Mouse (Mus musculus): Measurements from ENCODE around the gene Lrrfip2. TPM values are rescaled to one million over a fixed set of nuclear protein-coding genes. Genes with fewer than 3 reads are reported as not detected.

Lrrfip2 gene
- total and polyA plus RNA-seq, 2 experiments = 9.7 to 37.8 TPM

DNA sequence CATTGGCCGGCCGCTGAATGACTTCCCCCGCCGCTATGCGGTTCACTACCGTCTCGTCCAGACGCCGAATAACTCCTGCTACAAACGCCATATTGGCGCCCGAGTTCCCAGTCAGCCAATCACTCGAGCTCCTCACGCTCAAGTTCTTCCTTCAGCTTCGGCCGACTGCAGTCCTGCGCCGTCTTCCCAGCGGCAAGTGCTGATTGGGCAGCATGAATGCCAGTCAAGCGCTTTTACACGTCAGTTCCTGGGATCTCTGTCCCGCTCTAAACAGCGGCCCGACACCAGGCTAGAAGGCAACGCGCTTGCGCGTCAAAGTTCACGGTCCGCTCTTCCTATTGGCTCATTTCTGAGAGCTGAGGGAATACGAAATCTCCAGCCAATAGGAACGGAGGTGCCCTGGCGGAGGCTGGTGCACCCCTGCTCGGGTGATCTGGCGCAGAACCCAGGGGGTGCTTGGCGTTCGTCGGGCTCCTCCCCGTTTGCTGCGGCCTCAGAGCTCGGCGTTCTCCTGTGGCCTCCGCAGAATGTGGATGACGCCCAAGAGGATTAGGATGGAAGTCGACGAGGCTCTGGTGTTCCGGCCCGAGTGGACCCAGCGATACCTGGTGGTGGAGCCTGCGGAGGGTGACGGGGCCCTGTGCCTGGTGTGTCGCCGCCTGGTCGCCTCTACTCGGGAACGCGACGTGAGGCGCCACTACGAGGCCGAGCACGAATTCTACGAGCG lies 154.2 kb downstream of the Lrrfip2 start, which contains the start of the genes Mlh1 and Epm2aip1:
TSS of gene Mlh1 (minus strand) at position 358 of the 727 bp plus-strand sequence.
TSS of gene Epm2aip1 (plus strand) at position 496 of the 727 bp plus-strand sequence.
- peak within 1 kb of the TSS; percentile 91 for H3K9ac ChIP-seq (ENCODE audit: low read depth, low read length)
- TF ChIP-seq POLR2A (IDR thresholded peaks at IDR 0.05; ENCODE audit: extremely low read depth, insufficient read depth, low read length) = peak; percentile 97
- no peak for TF ChIP-seq CTCF (IDR thresholded peaks at IDR 0.05; ENCODE audit: low read depth, low read length)
- peaks cover 7% of the 10 kb centered on the region; the same call in 1 of the 2 replicates for H3K79me2 ChIP-seq (ENCODE audit: control insufficient read depth, insufficient read depth, low read length)
- peaks cover 8% of the 10 kb centered on the region; the same call in 1 of the 2 replicates for H3K36me3 ChIP-seq (ENCODE audit: control insufficient read depth, insufficient read depth, low read length)
- H3K27me3 ChIP-seq (ENCODE audit: control insufficient read depth, insufficient read depth, low read length) = no peaks in the 10 kb centered on the region
- H3K4me1 ChIP-seq (ENCODE audit: control insufficient read depth, insufficient read depth, low read length) = peaks cover 12% of the 10 kb centered on the region
- H3K27ac ChIP-seq (replicated peaks; ENCODE audit: insufficient read depth, low read depth, low read length) = peak within 1 kb of the TSS; percentile 88
- H3K4me3 ChIP-seq (ENCODE audit: insufficient read depth, low read depth, low read length) = peak within 1 kb of the TSS; percentile 82
- peak; percentile 100 for DNase-seq (ENCODE audit: extremely low read depth, low read depth, low spot score)
- WGBS = under 1% methylated on average over 64 of the region's 64 CpGs

DNA sequence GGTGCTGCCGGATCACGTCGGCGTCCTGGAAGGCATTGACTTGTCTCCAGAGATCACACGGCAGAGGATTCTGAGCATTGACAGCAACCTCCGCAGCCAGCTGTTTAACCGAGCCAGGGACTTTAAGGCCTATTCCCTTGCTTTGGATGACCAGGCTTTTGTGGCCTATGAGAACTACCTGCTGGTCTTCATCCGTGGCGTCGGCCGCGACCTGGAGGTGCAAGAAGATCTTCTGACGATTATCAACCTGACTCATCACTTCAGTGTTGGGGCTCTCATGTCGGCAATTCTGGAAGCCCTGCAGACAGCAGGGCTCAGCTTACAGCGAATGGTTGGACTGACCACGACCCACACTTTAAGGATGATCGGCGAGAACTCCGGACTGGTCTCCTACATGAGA lies 155.0 kb downstream of the Lrrfip2 start:
- peak overlapping the region; percentile 75 for H3K4me3 ChIP-seq (ENCODE audit: insufficient read depth, low read depth, low read length)
- H3K36me3 ChIP-seq (ENCODE audit: control insufficient read depth, insufficient read depth, low read length) = peaks cover 4% of the 10 kb centered on the region; the same call in 1 of the 2 replicates
- peak; percentile 65 for DNase-seq (ENCODE audit: extremely low read depth, low read depth, low spot score)
- peaks cover 12% of the 10 kb centered on the region for H3K4me1 ChIP-seq (ENCODE audit: control insufficient read depth, insufficient read depth, low read length)
- no peak for TF ChIP-seq POLR2A (IDR thresholded peaks at IDR 0.05; ENCODE audit: extremely low read depth, insufficient read depth, low read length)
- TF ChIP-seq CTCF (IDR thresholded peaks at IDR 0.05; ENCODE audit: low read depth, low read length) = no peak
- 2% methylated on average over 19 of the region's 19 CpGs for WGBS
- peak overlapping the region; percentile 91 for H3K9ac ChIP-seq (ENCODE audit: low read depth, low read length)
- H3K27me3 ChIP-seq (ENCODE audit: control insufficient read depth, insufficient read depth, low read length) = no peaks in the 10 kb centered on the region
- peaks cover 7% of the 10 kb centered on the region; the same call in 1 of the 2 replicates for H3K79me2 ChIP-seq (ENCODE audit: control insufficient read depth, insufficient read depth, low read length)
- peak overlapping the region; percentile 88 for H3K27ac ChIP-seq (replicated peaks; ENCODE audit: insufficient read depth, low read depth, low read length)

DNA sequence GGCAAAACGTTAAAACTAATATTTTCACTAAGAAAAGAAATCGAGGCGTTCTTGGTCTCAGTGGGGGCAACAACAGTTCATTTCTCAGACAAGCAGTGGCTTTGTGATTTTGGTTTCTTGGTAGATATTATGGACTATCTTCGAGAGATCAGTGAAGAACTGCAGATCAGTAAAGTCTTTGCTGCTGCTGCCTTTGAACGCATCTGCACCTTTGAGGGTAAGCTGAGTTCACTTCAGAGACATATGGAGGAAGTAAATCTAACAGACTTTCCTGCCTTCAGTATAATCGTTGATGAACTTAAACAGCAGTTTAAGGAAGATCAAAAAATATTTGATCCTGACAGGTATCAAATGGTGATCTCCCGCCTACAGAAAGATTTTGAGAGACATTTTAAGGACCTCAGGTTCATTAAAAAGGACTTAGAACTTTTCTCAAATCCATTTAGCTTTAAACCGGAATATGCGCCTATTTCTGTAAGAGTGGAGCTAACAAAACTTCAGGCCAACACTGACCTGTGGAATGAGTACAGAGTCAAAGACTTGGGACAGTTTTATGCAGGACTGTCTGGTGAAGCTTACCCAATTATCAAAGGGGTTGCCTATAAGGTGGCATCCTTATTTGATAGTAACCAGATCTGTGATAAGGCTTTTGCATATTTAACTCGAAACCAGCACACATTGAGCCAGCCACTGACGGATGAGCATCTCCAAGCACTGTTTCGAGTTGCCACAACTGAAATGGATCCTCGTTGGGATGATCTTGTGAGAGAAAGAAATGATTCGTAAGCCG lies 155.8 kb downstream of the Lrrfip2 start:
- Histone ChIP-seq H3K79me2 (ENCODE audit: control insufficient read depth, insufficient read depth, low read length) (peaks cover 7% of the 10 kb centered on the region; the same call in 1 of the 2 replicates), H3K36me3 (ENCODE audit: control insufficient read depth, insufficient read depth, low read length) (peaks cover 9% of the 10 kb centered on the region), H3K27ac (replicated peaks; ENCODE audit: insufficient read depth, low read depth, low read length) (no peak overlapping the region), H3K4me1 (ENCODE audit: control insufficient read depth, insufficient read depth, low read length) (peaks cover 12% of the 10 kb centered on the region), H3K27me3 (ENCODE audit: control insufficient read depth, insufficient read depth, low read length) (no peaks in the 10 kb centered on the region), H3K9ac (ENCODE audit: low read depth, low read length) (peak overlapping the region; percentile 91), H3K4me3 (ENCODE audit: insufficient read depth, low read depth, low read length) (peak overlapping the region; percentile 75)
- 24% methylated on average over 15 of the region's 15 CpGs for WGBS
- DNase-seq (ENCODE audit: extremely low read depth, low read depth, low spot score) = peak; percentile 61
- TF ChIP-seq CTCF (IDR thresholded peaks at IDR 0.05; ENCODE audit: low read depth, low read length) (no peak), POLR2A (IDR thresholded peaks at IDR 0.05; ENCODE audit: extremely low read depth, insufficient read depth, low read length) (no peak)

DNA sequence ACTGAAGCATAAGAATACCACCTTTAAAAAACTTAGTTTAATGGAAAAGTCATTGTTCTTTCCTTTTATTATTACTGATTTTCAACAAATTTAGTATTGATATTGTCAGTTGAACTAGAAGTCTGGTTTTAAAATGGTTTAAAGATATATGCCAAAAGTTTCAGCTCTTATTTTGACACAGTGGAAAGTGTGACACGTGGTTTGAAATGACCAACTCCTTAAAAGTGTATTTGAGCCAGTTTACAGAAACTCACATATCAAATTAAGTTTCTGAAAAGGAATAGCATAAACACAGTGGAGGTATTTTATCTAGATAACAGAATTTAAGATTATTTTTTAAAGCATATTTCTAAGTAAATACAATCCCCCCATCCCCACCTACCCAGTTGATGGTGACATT lies 156.6 kb downstream of the Lrrfip2 start:
- H3K36me3 ChIP-seq (ENCODE audit: control insufficient read depth, insufficient read depth, low read length) = peaks cover 15% of the 10 kb centered on the region
- H3K27ac ChIP-seq (replicated peaks; ENCODE audit: insufficient read depth, low read depth, low read length) = no peak overlapping the region
- H3K79me2 ChIP-seq (ENCODE audit: control insufficient read depth, insufficient read depth, low read length) = peaks cover 7% of the 10 kb centered on the region; the same call in 1 of the 2 replicates
- DNase-seq (ENCODE audit: extremely low read depth, low read depth, low spot score) = no peak
- peaks cover 12% of the 10 kb centered on the region for H3K4me1 ChIP-seq (ENCODE audit: control insufficient read depth, insufficient read depth, low read length)
- WGBS = 30% methylated on average over 1 of the region's 1 CpGs
- no peak overlapping the region for H3K4me3 ChIP-seq (ENCODE audit: insufficient read depth, low read depth, low read length)
- no peak overlapping the region for H3K9ac ChIP-seq (ENCODE audit: low read depth, low read length)
- TF ChIP-seq CTCF (IDR thresholded peaks at IDR 0.05; ENCODE audit: low read depth, low read length) (no peak), POLR2A (IDR thresholded peaks at IDR 0.05; ENCODE audit: extremely low read depth, insufficient read depth, low read length) (no peak)
- H3K27me3 ChIP-seq (ENCODE audit: control insufficient read depth, insufficient read depth, low read length) = no peaks in the 10 kb centered on the region

DNA sequence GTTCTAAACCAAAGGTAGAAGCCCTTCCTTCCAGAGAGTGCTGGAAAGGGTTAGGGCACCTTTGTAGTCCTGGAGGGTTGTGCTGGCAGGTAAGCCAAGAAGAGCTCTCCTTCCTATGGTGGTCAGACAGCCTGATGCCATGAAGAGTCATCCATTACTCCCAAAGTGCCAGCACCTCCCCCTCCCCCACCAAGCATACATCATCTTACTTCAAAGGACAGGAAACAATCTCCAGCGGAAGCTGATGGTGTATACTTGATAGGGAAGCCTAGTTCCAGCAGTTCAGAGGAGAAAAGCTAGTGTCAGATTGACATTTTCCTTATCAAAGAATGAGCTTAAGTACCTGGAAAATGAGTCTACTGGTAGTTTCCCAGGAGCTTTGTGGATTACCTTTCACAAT lies 157.8 kb downstream of the Lrrfip2 start:
- no peak overlapping the region for H3K9ac ChIP-seq (ENCODE audit: low read depth, low read length)

More for the DNA sequence above, 157.8 kb downstream of the Lrrfip2 start:
- no peak overlapping the region for H3K4me3 ChIP-seq (ENCODE audit: insufficient read depth, low read depth, low read length)
- no peak for TF ChIP-seq POLR2A (IDR thresholded peaks at IDR 0.05; ENCODE audit: extremely low read depth, insufficient read depth, low read length)
- no peak for TF ChIP-seq CTCF (IDR thresholded peaks at IDR 0.05; ENCODE audit: low read depth, low read length)
- no peak overlapping the region for H3K27ac ChIP-seq (replicated peaks; ENCODE audit: insufficient read depth, low read depth, low read length)
- H3K27me3 ChIP-seq (ENCODE audit: control insufficient read depth, insufficient read depth, low read length) = no peaks in the 10 kb centered on the region
- no peak for DNase-seq (ENCODE audit: extremely low read depth, low read depth, low spot score)
- H3K4me1 ChIP-seq (ENCODE audit: control insufficient read depth, insufficient read depth, low read length) = peaks cover 12% of the 10 kb centered on the region
- H3K36me3 ChIP-seq (ENCODE audit: control insufficient read depth, insufficient read depth, low read length) = peaks cover 19% of the 10 kb centered on the region
- H3K79me2 ChIP-seq (ENCODE audit: control insufficient read depth, insufficient read depth, low read length) = peaks cover 7% of the 10 kb centered on the region; the same call in 1 of the 2 replicates
- 44% methylated on average over 1 of the region's 1 CpGs for WGBS

Other genes starting within 250 kb of the Lrrfip2 start
- gene Als2cl, start 237.7 kb upstream of the Lrrfip2 start, total RNA-seq (2014; rRNA removed) = 8.0 and 16.8 TPM in 2 replicates
- gene Als2cl, start 237.7 kb upstream of the Lrrfip2 start, polyA plus RNA-seq (2012; rRNA removed) = 29.1 and 45.5 TPM in 2 replicates
- 4.4 and 5.5 TPM in 2 replicates for gene Tmie, start 237.5 kb upstream of the Lrrfip2 start, total RNA-seq (2014; rRNA removed)
- 13.1 and 20.8 TPM in 2 replicates for gene Tmie, start 237.5 kb upstream of the Lrrfip2 start, polyA plus RNA-seq (2012; rRNA removed)
- not detected in 2 replicates for gene Fam240a, start 200.7 kb upstream of the Lrrfip2 start, total RNA-seq (2014; rRNA removed)
- not detected in 2 replicates for gene Fam240a, start 200.7 kb upstream of the Lrrfip2 start, polyA plus RNA-seq (2012; rRNA removed)
- gene Tdgf1, start 171.4 kb upstream of the Lrrfip2 start, total RNA-seq (2014; rRNA removed) = not detected in 2 replicates
- not detected in 2 replicates for gene Tdgf1, start 171.4 kb upstream of the Lrrfip2 start, polyA plus RNA-seq (2012; rRNA removed)
- gene Lrrc2, start 166.0 kb upstream of the Lrrfip2 start, total RNA-seq (2014; rRNA removed) = 0.46 TPM in 1 of 2 replicates, not detected in the other
- not detected in 2 replicates for gene Lrrc2, start 166.0 kb upstream of the Lrrfip2 start, polyA plus RNA-seq (2012; rRNA removed)
- gene Rtp3, start 127.0 kb upstream of the Lrrfip2 start, total RNA-seq (2014; rRNA removed) = 14.5 and 19.8 TPM in 2 replicates
- 57.5 and 61.0 TPM in 2 replicates for gene Rtp3, start 127.0 kb upstream of the Lrrfip2 start, polyA plus RNA-seq (2012; rRNA removed)
- gene Ltf, start 98.3 kb upstream of the Lrrfip2 start, total RNA-seq (2014; rRNA removed) = 0.37 and 0.47 TPM in 2 replicates
- gene Ltf, start 98.3 kb upstream of the Lrrfip2 start, polyA plus RNA-seq (2012; rRNA removed) = 0.12 and 0.51 TPM in 2 replicates
- 2.4 and 3.2 TPM in 2 replicates for gene Ccrl2, start 60.1 kb upstream of the Lrrfip2 start, total RNA-seq (2014; rRNA removed)
- 1.3 and 1.8 TPM in 2 replicates for gene Ccrl2, start 60.1 kb upstream of the Lrrfip2 start, polyA plus RNA-seq (2012; rRNA removed)
- 13.9 and 14.2 TPM in 2 replicates for gene Mlh1, start 154.2 kb downstream of the Lrrfip2 start, total RNA-seq (2014; rRNA removed)
- 7.2 and 8.8 TPM in 2 replicates for gene Mlh1, start 154.2 kb downstream of the Lrrfip2 start, polyA plus RNA-seq (2012; rRNA removed)
- 8.8 and 10.4 TPM in 2 replicates for gene Epm2aip1, start 154.3 kb downstream of the Lrrfip2 start, total RNA-seq (2014; rRNA removed)
- gene Epm2aip1, start 154.3 kb downstream of the Lrrfip2 start, polyA plus RNA-seq (2012; rRNA removed) = 4.2 and 5.2 TPM in 2 replicates
- gene Trank1, start 194.1 kb downstream of the Lrrfip2 start, total RNA-seq (2014; rRNA removed) = under 0.01 and 0.13 TPM in 2 replicates
- gene Trank1, start 194.1 kb downstream of the Lrrfip2 start, polyA plus RNA-seq (2012; rRNA removed) = not detected in 2 replicates

All from liver, adult 2 months (tissue).